Mouse (Mus musculus): ENCODE measurements around the gene Olfr703.

Gene Olfr703

DNA sequence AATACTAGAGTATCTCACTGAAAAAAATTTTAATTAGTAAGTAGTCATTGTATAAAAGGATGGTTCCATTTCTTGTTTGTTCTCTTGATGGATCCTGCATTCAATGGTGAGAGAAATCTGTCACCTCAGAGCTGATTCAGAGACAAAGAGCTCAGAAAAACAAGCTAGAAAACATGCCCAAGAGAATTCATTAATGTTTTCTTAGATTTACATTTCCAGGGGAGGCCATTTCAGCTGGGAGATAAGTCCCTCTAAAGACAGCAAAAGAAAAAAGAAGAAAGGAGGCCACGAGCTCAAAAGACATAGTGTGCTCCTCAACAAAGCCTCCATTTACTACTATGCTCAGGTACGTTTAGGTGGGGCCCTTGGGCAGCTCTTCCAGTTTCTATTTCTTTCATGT is at the start of gene Olfr703:
TSS of gene Olfr703 (plus strand) at position 301 of the 400 bp plus-strand sequence.
- no peak for DNase-seq (ENCODE audit: low spot score in 2 of 2)

GRCm38 (mm10) chr7:106808734-106809133 is 34.4 kb upstream of the Olfr703 start, which contains the start of gene Olfr700:
Gene Olfr700 (minus strand): TSS chr7:106808834.
- DNase-seq (ENCODE audit: low spot score in 2 of 2): no peak

DNA sequence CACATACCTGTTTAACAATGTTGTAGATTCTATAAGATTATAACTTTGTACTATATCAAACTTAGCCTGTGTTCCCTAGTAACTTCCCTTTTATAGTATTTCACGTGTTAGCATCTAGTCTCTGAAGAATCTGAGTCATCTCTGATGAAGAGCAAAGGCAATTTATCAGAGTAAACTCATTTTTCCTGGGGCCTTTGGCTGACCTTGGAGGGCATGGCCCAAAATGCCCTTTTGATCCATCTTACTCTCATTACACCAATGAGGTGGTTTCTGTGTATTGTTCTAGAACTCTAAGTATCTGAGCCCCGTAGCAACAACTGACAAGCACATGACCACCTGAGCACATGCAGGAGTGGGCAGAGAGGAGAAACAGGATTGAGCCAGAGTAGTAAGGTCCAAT is 29.3 kb upstream of the Olfr703 start, which contains the start of gene Olfr701:
TSS of gene Olfr701 (plus strand) at position 301 of the 400 bp plus-strand sequence.
- DNase-seq (ENCODE audit: low spot score in 2 of 2): no peak

DNA sequence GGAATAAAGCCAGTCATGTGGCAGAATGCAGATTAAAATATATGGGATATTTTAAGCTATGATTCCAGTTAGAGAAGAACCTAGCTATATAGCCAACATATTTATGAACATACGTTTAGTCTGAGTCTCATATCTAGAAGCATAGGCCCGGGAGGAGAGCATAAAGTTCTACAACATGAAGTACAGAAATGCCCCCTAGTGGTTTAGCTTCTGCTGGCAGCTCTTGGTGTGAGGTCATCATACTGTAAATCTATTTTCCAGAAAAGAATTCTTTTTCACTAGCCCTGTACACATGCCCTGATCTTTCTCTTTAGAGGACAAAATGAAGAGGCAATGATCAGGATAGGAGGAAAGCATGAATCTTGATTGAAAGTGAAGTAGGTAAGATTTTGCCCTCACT is 27.4 kb upstream of the Olfr703 start:
- DNase-seq (ENCODE audit: low spot score in 2 of 2): no peak

DNA sequence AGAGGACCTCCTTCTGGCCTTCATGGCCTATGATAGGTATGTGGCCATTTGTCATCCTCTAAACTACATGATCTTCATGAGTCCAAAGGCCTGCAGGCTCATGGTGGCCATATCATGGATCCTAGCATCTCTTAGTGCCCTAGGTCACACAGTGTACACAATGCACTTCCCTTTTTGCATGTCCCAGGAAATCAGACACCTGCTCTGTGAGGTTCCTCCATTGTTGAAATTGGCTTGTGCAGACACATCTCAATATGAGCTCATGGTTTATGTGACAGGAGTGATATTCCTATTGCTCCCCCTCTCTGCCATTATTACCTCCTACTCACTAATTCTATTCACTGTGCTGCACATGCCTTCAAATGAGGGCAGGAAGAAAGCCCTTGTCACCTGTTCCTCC is 24.7 kb upstream of the Olfr703 start:
- no peak for DNase-seq (ENCODE audit: low spot score in 2 of 2)

GRCm38 (mm10) chr7:106833793-106834192 is 9.4 kb upstream of the Olfr703 start, which contains the start of gene Olfr702:
Gene Olfr702 (minus strand): TSS chr7:106833893.
- no peak for DNase-seq (ENCODE audit: low spot score in 2 of 2)

DNA sequence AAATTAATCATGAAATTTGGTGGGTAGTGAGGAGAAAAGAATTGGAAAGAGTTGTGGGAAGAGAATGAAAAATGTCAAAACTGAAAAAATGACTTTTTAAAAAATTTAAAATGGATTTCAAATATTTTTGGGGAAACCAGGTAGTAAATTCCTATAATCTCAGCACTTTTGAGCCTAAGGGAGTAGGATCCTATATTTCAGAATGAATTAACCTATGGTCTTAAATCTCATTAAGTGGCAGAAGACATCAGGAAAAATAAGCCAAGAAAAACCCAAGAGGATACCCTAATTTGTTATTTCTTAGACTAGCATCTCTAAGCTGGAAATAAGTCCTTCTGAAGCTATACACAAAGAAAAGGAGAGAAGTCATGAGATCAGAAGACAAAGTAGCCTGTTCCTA is 19.7 kb downstream of the Olfr703 start, which contains the start of gene Olfr704:
TSS of gene Olfr704 (plus strand) at position 301 of the 400 bp plus-strand sequence.
- DNase-seq (ENCODE audit: low spot score in 2 of 2): no peak

- DNase-seq (ENCODE audit: low spot score in 2 of 2): no peak
Measured at GRCm38 (mm10) chr7:106876791-106877190, 33.6 kb downstream of the Olfr703 start, which contains the start of gene Olfr705. Gene Olfr705 (minus strand): TSS chr7:106876891.

DNA sequence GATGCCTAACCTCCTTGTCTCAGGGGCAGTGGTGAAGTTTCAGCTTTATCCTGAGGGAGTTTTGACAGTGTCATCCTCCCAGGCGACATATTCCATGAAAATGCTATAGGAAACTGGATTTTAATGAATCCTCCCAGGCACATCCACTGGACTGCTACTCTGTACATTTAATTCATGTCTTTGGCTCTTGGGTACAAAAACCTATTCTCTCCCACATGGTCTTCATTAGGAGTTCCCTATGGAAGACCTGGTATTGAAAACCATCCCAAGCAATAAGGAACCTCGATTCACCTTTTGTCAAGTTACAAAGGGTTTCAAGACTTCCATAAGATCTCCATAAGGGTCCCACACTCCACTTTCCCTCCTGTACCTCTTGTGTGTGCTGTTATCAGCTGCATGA is 44.9 kb downstream of the Olfr703 start, which contains the start of gene Olfr706:
TSS of gene Olfr706 (minus strand) at position 101 of the 400 bp plus-strand sequence.
- DNase-seq (ENCODE audit: low spot score in 2 of 2): no peak

All from frontal cortex, postnatal 10 days (tissue).